Mouse (Mus musculus) ES-Bruce4 (cell line): ENCODE measurements around the gene Eci3. TPM values are rescaled to one million over a fixed set of nuclear protein-coding genes. Genes with fewer than 3 reads are reported as not detected.
"Not testable (repeated sequence)": the region's sequence is repeated elsewhere in the genome, so short reads cannot be mapped to it uniquely, and the experiment has no call there.

Experiments used
- H3K27ac ChIP-seq: 2 replicates; pipeline ENCODE4 v1.5.1; 2012; ENCODE audit warnings: low read length, inconsistent platforms; ENCODE audit not compliant: insufficient read depth
- H3K27me3 ChIP-seq: 2 replicates; pipeline ENCODE4 v1.6.1; 2012; ENCODE audit warnings: mild to moderate bottlenecking, low read length, inconsistent platforms; ENCODE audit not compliant: control insufficient read depth, poor library complexity, insufficient read depth, severe bottlenecking
- H3K36me3 ChIP-seq: 2 replicates; pipeline ENCODE4 v1.6.1; 2012; ENCODE audit warnings: inconsistent platforms, mild to moderate bottlenecking, low read length, moderate library complexity; ENCODE audit not compliant: control insufficient read depth, poor library complexity, insufficient read depth, severe bottlenecking
- H3K4me1 ChIP-seq: one replicate; pipeline ENCODE4 v1.8.1; 2011; ENCODE audit warnings: low read length; ENCODE audit not compliant: control insufficient read depth, insufficient read depth
- H3K4me3 ChIP-seq: 2 replicates; pipeline ENCODE4 v1.5.1; 2011; ENCODE audit warnings: low read depth, mild to moderate bottlenecking, low read length
- H3K9ac ChIP-seq: 2 replicates; pipeline ENCODE4 v1.6.1; 2012; ENCODE audit warnings: low read depth, mild to moderate bottlenecking, inconsistent platforms; ENCODE audit not compliant: poor library complexity, severe bottlenecking
- H3K9me3 ChIP-seq: replicated peaks from 2 replicates; pipeline ENCODE4 v1.6.1; 2012; ENCODE audit warnings: mild to moderate bottlenecking, low read length, inconsistent platforms; ENCODE audit not compliant: control insufficient read depth, poor library complexity, insufficient read depth, severe bottlenecking
- CTCF ChIP-seq: IDR thresholded peaks from one replicate; pipeline ENCODE4 v1.8.1; 2011; ENCODE audit warnings: low read depth, low read length
- EP300 ChIP-seq: IDR thresholded peaks from 2 replicates; pipeline ENCODE4 v1.6.1; 2011; ENCODE audit warnings: low read depth, low read length; ENCODE audit not compliant: insufficient read depth
- POLR2A ChIP-seq: IDR thresholded peaks from one replicate; pipeline ENCODE4 v1.8.1; 2011; ENCODE audit warnings: low read length; ENCODE audit not compliant: insufficient read depth
- polyA plus RNA-seq: library from polyadenylated mRNA; stranded (reverse); fragments of >200 nt; gene quantifications from 2 replicates; pipeline ENCODE4 v1.2.4, GENCODE M21; 2011; ENCODE audit warnings: low read depth; ENCODE audit not compliant: missing spikeins, insufficient read depth, insufficient read length

Eci3 gene
- polyA plus RNA-seq, 1 experiment, result not detected

GRCm38 (mm10) chr13:34956901-34957300 lies 6.7 kb downstream of the Eci3 start:
- Histone ChIP-seq H3K36me3 (no peaks in the 10 kb centered on the region), H3K9me3 (peaks cover 5% of the 10 kb centered on the region; the same call in 1 of the 2 replicates), H3K9ac (no peak overlapping the region), H3K4me3 (no peak overlapping the region), H3K4me1 (no peaks in the 10 kb centered on the region), H3K27ac (no peak overlapping the region), H3K27me3 (no peaks in the 10 kb centered on the region)
- TF ChIP-seq EP300, result no peak
- no peak for TF ChIP-seq CTCF
- TF ChIP-seq POLR2A, result no peak

- H3K9me3 ChIP-seq, result not testable (repeated sequence)
Observed at GRCm38 (mm10) chr13:34951437-34951836, 12.2 kb downstream of the Eci3 start.

GRCm38 (mm10) chr13:34942370-34942769 lies 21.2 kb downstream of the Eci3 start:
- Histone ChIP-seq H3K4me3 (no peak overlapping the region), H3K27me3 (no peaks in the 10 kb centered on the region)

More at GRCm38 (mm10) chr13:34951437-34951836, 12.2 kb downstream of the Eci3 start:
- not testable (repeated sequence) for H3K36me3 ChIP-seq, H3K27ac ChIP-seq, H3K27me3 ChIP-seq, H3K9ac ChIP-seq, H3K4me3 ChIP-seq, H3K4me1 ChIP-seq

GRCm38 (mm10) chr13:34934931-34935644 lies 28.5 kb downstream of the Eci3 start:
- Histone ChIP-seq H3K27ac (no peak overlapping the region), H3K27me3 (no peaks in the 10 kb centered on the region), H3K9ac (no peak overlapping the region), H3K9me3 (no peaks in the 10 kb centered on the region), H3K36me3 (no peaks in the 10 kb centered on the region), H3K4me1 (no peaks in the 10 kb centered on the region), H3K4me3 (no peak overlapping the region)
- TF ChIP-seq CTCF (no peak), EP300 (no peak), POLR2A (no peak)

More at GRCm38 (mm10) chr13:34942370-34942769, 21.2 kb downstream of the Eci3 start:
- Histone ChIP-seq H3K36me3 (no peaks in the 10 kb centered on the region), H3K9me3 (no peaks in the 10 kb centered on the region), H3K9ac (no peak overlapping the region), H3K27ac (no peak overlapping the region), H3K4me1 (no peaks in the 10 kb centered on the region)
- TF ChIP-seq POLR2A (no peak), EP300 (no peak), CTCF (no peak)

GRCm38 (mm10) chr13:34924210-34924609 lies 39.4 kb downstream of the Eci3 start, which contains the start of the genes Fam217a and 4933417A18Rik:
Fam217a (minus strand) TSS chr13:34924310.
4933417A18Rik (plus strand) TSS chr13:34924409.
- H3K9me3 ChIP-seq, result no peaks in the 10 kb centered on the region
- no peaks in the 10 kb centered on the region for H3K27me3 ChIP-seq
- no peak within 1 kb of the TSS for H3K27ac ChIP-seq
- no peak within 1 kb of the TSS for H3K4me3 ChIP-seq
- no peak within 1 kb of the TSS for H3K9ac ChIP-seq
- peaks cover 1% of the 10 kb centered on the region for H3K4me1 ChIP-seq
- no peak for TF ChIP-seq EP300
- TF ChIP-seq POLR2A, result no peak
- TF ChIP-seq CTCF, result no peak
- H3K36me3 ChIP-seq, result no peaks in the 10 kb centered on the region

- H3K27me3 ChIP-seq, result no peaks in the 10 kb centered on the region
- peaks cover 2% of the 10 kb centered on the region for H3K4me1 ChIP-seq
- H3K9ac ChIP-seq, result no peak overlapping the region
- TF ChIP-seq CTCF, result no peak
- H3K36me3 ChIP-seq, result no peaks in the 10 kb centered on the region
- H3K9me3 ChIP-seq, result no peaks in the 10 kb centered on the region
- no peak overlapping the region for H3K27ac ChIP-seq
- H3K4me3 ChIP-seq, result peak overlapping the region; percentile 6; the same call in 1 of the 2 replicates
Observed at GRCm38 (mm10) chr13:34916520-34917167, 47.0 kb downstream of the Eci3 start.
